Mouse (Mus musculus) heart, embryonic 12.5 days (tissue): ENCODE data around the gene Srsf4. TPM values are rescaled to one million over a fixed set of nuclear protein-coding genes. Genes with fewer than 3 reads are reported as not detected.

Experiments
- ATAC-seq: fragments of 200-750 bp; cut with Nextera tagmentation; 2 replicates; pipeline ENCODE4 v1.8.0; 2017; ENCODE audit warnings: moderate TSS enrichment, moderate library complexity; ENCODE audit not compliant: insufficient number of reproducible peaks, low FRiP score
- H3K27ac ChIP-seq: fragments of 300-500 bp; sonication (generic); 2 replicates; pipeline ENCODE4 v1.5.1; 2016; ENCODE audit warnings: mild to moderate bottlenecking, moderate library complexity; ENCODE audit not compliant: poor library complexity, severe bottlenecking
- H3K27me3 ChIP-seq: fragments of 300-500 bp; sonication (generic); replicated peaks from 2 replicates; pipeline ENCODE4 v1.6.1; 2016; ENCODE audit warnings: mild to moderate bottlenecking, moderate library complexity
- H3K36me3 ChIP-seq: fragments of 300-500 bp; sonication (generic); 2 replicates; pipeline ENCODE4 v1.6.1; 2016; ENCODE audit warnings: mild to moderate bottlenecking, moderate library complexity
- H3K4me1 ChIP-seq: fragments of 300-500 bp; sonication (generic); replicated peaks from 2 replicates; pipeline ENCODE4 v1.6.1; 2016; ENCODE audit warnings: mild to moderate bottlenecking
- H3K4me2 ChIP-seq: fragments of 300-500 bp; sonication (generic); 2 replicates; pipeline ENCODE4 v1.6.1; 2016; ENCODE audit warnings: mild to moderate bottlenecking, moderate library complexity
- H3K4me3 ChIP-seq: fragments of 300-500 bp; sonication (generic); 2 replicates; pipeline ENCODE4 v1.5.1; 2016; ENCODE audit warnings: mild to moderate bottlenecking
- H3K9ac ChIP-seq: fragments of 300-500 bp; sonication (generic); 2 replicates; pipeline ENCODE4 v1.6.1; 2016; ENCODE audit warnings: mild to moderate bottlenecking, moderate library complexity
- H3K9me3 ChIP-seq: fragments of 300-500 bp; sonication (generic); replicated peaks from 2 replicates; pipeline ENCODE4 v1.6.1; 2016; ENCODE audit warnings: mild to moderate bottlenecking, moderate library complexity
- WGBS: fragments of 180-500 bp; shearing (Covaris S2); methylation state at CpG from one replicate; pipeline ENCODE4 v1.1.7; 2016; 5-methylcytosine and 5-hydroxymethylcytosine counted together
- polyA plus RNA-seq: library from polyadenylated mRNA; unstranded; fragments of >200 nt; fragmentation: Nextera tagmentation; extraction: Ambion mirVana; gene quantifications from 2 replicates; pipeline ENCODE4 v1.2.1, GENCODE M21; 2016

The Srsf4 gene
- polyA plus RNA-seq, 1 experiment from 2014 or later: 87.1 TPM

GRCm38 (mm10) chr4:131837872-131838524 lies 35.4 kb upstream of the Srsf4 start, which contains the start of gene Ptpru:
Gene Ptpru (minus strand): TSS chr4:131838288.
- H3K27me3 ChIP-seq: peaks cover 69% of the 10 kb centered on the region

GRCm38 (mm10) chr4:131843290-131843743 lies 30.1 kb upstream of the Srsf4 start, which contains the start of gene Mecr:
Gene Mecr (plus strand): TSS chr4:131843470.
- no peaks in the 10 kb centered on the region for H3K9me3 ChIP-seq
- peaks cover 18% of the 10 kb centered on the region for H3K4me1 ChIP-seq
- H3K4me3 ChIP-seq: peak within 1 kb of the TSS; percentile 72
- WGBS: under 1% methylated on average over 37 of the region's 37 CpGs
- 0 out of 2 replicates have a peak, but pooled peaks cover 3% of the 10 kb centered on the region for H3K36me3 ChIP-seq
- peak within 1 kb of the TSS; percentile 73 for H3K9ac ChIP-seq
- H3K27ac ChIP-seq: no peak within 1 kb of the TSS
- peak; percentile 88 for ATAC-seq
- H3K27me3 ChIP-seq: peaks cover 38% of the 10 kb centered on the region
- H3K4me2 ChIP-seq: peak within 1 kb of the TSS; percentile 88

More at GRCm38 (mm10) chr4:131837872-131838524, 35.4 kb upstream of the Srsf4 start, which contains the start of gene Ptpru:
- Histone ChIP-seq H3K27ac (no peak within 1 kb of the TSS), H3K4me3 (peak within 1 kb of the TSS; percentile 60), H3K9ac (peak within 1 kb of the TSS; percentile 71), H3K36me3 (no peaks in the 10 kb centered on the region), H3K9me3 (no peaks in the 10 kb centered on the region), H3K4me1 (peaks cover 16% of the 10 kb centered on the region), H3K4me2 (peak within 1 kb of the TSS; percentile 93)
- WGBS: under 1% methylated on average over 72 of the region's 72 CpGs
- ATAC-seq: peak; percentile 87

GRCm38 (mm10) chr4:131845991-131846778 lies 27.2 kb upstream of the Srsf4 start:
- no peak overlapping the region for H3K27ac ChIP-seq
- 0 out of 2 replicates have a peak, but pooled peaks cover 3% of the 10 kb centered on the region for H3K36me3 ChIP-seq
- H3K9ac ChIP-seq: no peak overlapping the region
- WGBS: 81% methylated on average over 8 of the region's 8 CpGs
- peaks cover 44% of the 10 kb centered on the region for H3K4me1 ChIP-seq
- H3K4me3 ChIP-seq: no peak overlapping the region
- no peak overlapping the region for H3K4me2 ChIP-seq
- no peak for ATAC-seq
- H3K9me3 ChIP-seq: no peaks in the 10 kb centered on the region
- peaks cover 10% of the 10 kb centered on the region for H3K27me3 ChIP-seq

- H3K27ac ChIP-seq: 0 out of 2 replicates have a peak overlapping the region, but pooled peaks have one; percentile 23
- no peaks in the 10 kb centered on the region for H3K9me3 ChIP-seq
- no peaks in the 10 kb centered on the region for H3K27me3 ChIP-seq
- ATAC-seq: no peak
- no peak overlapping the region for H3K4me3 ChIP-seq
- no peak overlapping the region for H3K4me2 ChIP-seq
- WGBS: 55% methylated on average over 6 of the region's 6 CpGs
- 0 out of 2 replicates have a peak, but pooled peaks cover 3% of the 10 kb centered on the region for H3K36me3 ChIP-seq
- H3K4me1 ChIP-seq: peaks cover 47% of the 10 kb centered on the region
- no peak overlapping the region for H3K9ac ChIP-seq
These were observed 25.3 kb upstream of the Srsf4 start for GRCm38 (mm10) chr4:131848082-131848481.

GRCm38 (mm10) chr4:131849986-131850638 lies 23.3 kb upstream of the Srsf4 start:
- Histone ChIP-seq H3K4me3 (no peak overlapping the region), H3K4me1 (peaks cover 36% of the 10 kb centered on the region), H3K27me3 (no peaks in the 10 kb centered on the region), H3K27ac (peak overlapping the region; percentile 80), H3K9ac (peak overlapping the region; percentile 50), H3K4me2 (no peak overlapping the region; the same call in 1 of the 2 replicates), H3K9me3 (no peaks in the 10 kb centered on the region), H3K36me3 (0 out of 2 replicates have a peak, but pooled peaks cover 3% of the 10 kb centered on the region)
- peak; percentile 36; the same call in 1 of the 2 replicates for ATAC-seq
- WGBS: 44% methylated on average over 5 of the region's 5 CpGs

- no peaks in the 10 kb centered on the region for H3K27me3 ChIP-seq
- H3K9me3 ChIP-seq: no peaks in the 10 kb centered on the region
- no peak overlapping the region for H3K9ac ChIP-seq
- WGBS: 65% methylated on average over 5 of the region's 5 CpGs
- peaks cover 19% of the 10 kb centered on the region for H3K36me3 ChIP-seq
- H3K4me3 ChIP-seq: no peak overlapping the region
- H3K4me1 ChIP-seq: peaks cover 14% of the 10 kb centered on the region
- ATAC-seq: no peak
- no peak overlapping the region for H3K27ac ChIP-seq
- H3K4me2 ChIP-seq: no peak overlapping the region
These were observed 18.5 kb upstream of the Srsf4 start for GRCm38 (mm10) chr4:131854950-131855349.

GRCm38 (mm10) chr4:131860492-131861340 lies 12.7 kb upstream of the Srsf4 start:
- Histone ChIP-seq H3K4me3 (no peak overlapping the region), H3K36me3 (peaks cover 49% of the 10 kb centered on the region), H3K27me3 (no peaks in the 10 kb centered on the region), H3K4me1 (no peaks in the 10 kb centered on the region), H3K4me2 (no peak overlapping the region), H3K9ac (no peak overlapping the region), H3K9me3 (no peaks in the 10 kb centered on the region), H3K27ac (no peak overlapping the region)
- 0 out of 2 replicates have a peak, but pooled peaks have one; percentile 25 for ATAC-seq
- WGBS: 44% methylated on average over 15 of the region's 15 CpGs

- Histone ChIP-seq H3K36me3 (peaks cover 55% of the 10 kb centered on the region), H3K4me2 (no peak overlapping the region), H3K9me3 (no peaks in the 10 kb centered on the region), H3K9ac (no peak overlapping the region), H3K27ac (no peak overlapping the region), H3K4me1 (no peaks in the 10 kb centered on the region), H3K27me3 (no peaks in the 10 kb centered on the region), H3K4me3 (no peak overlapping the region)
- no peak for ATAC-seq
- WGBS: 78% methylated on average over 4 of the region's 4 CpGs
These were observed 12.1 kb upstream of the Srsf4 start for GRCm38 (mm10) chr4:131861341-131861739.

GRCm38 (mm10) chr4:131872672-131873292 lies 635 bp upstream of the Srsf4 start:
- Histone ChIP-seq H3K9me3 (no peaks in the 10 kb centered on the region), H3K27me3 (no peaks in the 10 kb centered on the region), H3K36me3 (peaks cover 5% of the 10 kb centered on the region), H3K4me3 (peak overlapping the region; percentile 92), H3K9ac (peak overlapping the region; percentile 99), H3K27ac (peak overlapping the region; percentile 61), H3K4me2 (peak overlapping the region; percentile 70), H3K4me1 (peaks cover 33% of the 10 kb centered on the region)
- ATAC-seq: peak; percentile 10
- WGBS: 10% methylated on average over 11 of the region's 11 CpGs

GRCm38 (mm10) chr4:131874169-131874536 lies 736 bp downstream of the Srsf4 start:
- no peaks in the 10 kb centered on the region for H3K27me3 ChIP-seq
- peak overlapping the region; percentile 88 for H3K4me2 ChIP-seq
- no peaks in the 10 kb centered on the region for H3K9me3 ChIP-seq
- H3K4me1 ChIP-seq: peaks cover 45% of the 10 kb centered on the region
- ATAC-seq: no peak
- peak overlapping the region; percentile 100 for H3K27ac ChIP-seq
- peak overlapping the region; percentile 92 for H3K4me3 ChIP-seq
- H3K9ac ChIP-seq: peak overlapping the region; percentile 99
- peaks cover 3% of the 10 kb centered on the region; the same call in 1 of the 2 replicates for H3K36me3 ChIP-seq
- 0% methylated on average over 20 of the region's 20 CpGs for WGBS
